Mouse (Mus musculus) heart, embryonic 15.5 days (tissue): ENCODE data around the gene Olfr1436. TPM values are rescaled to one million over a fixed set of nuclear protein-coding genes. Genes with fewer than 3 reads are reported as not detected.
"Not testable (repeated sequence)": the region's sequence is repeated elsewhere in the genome, so short reads cannot be mapped to it uniquely, and the experiment has no call there.

Experiments
- ATAC-seq: fragments of 200-750 bp; cut with Nextera tagmentation; replicated peaks from 2 replicates; pipeline ENCODE4 v1.8.0; 2017; ENCODE audit warnings: low read depth, moderate TSS enrichment; ENCODE audit not compliant: insufficient number of reproducible peaks, insufficient read depth, low FRiP score
- H3K27ac ChIP-seq: fragments of 300-500 bp; sonication (generic); 2 replicates; pipeline ENCODE4 v1.5.1; 2015; ENCODE audit warnings: mild to moderate bottlenecking, inconsistent platforms
- H3K27me3 ChIP-seq: fragments of 300-500 bp; sonication (generic); 2 replicates; pipeline ENCODE4 v1.6.1; 2015; ENCODE audit warnings: inconsistent platforms
- H3K36me3 ChIP-seq: fragments of 300-500 bp; sonication (generic); 2 replicates; pipeline ENCODE4 v1.6.1; 2015; ENCODE audit warnings: mild to moderate bottlenecking, inconsistent platforms
- H3K4me1 ChIP-seq: fragments of 300-500 bp; sonication (generic); replicated peaks from 2 replicates; pipeline ENCODE4 v1.6.1; 2015; ENCODE audit warnings: inconsistent platforms
- H3K4me2 ChIP-seq: fragments of 300-500 bp; sonication (generic); 2 replicates; pipeline ENCODE4 v1.6.1; 2015; ENCODE audit warnings: inconsistent platforms, mild to moderate bottlenecking, moderate library complexity
- H3K4me3 ChIP-seq: fragments of 300-500 bp; sonication (generic); 2 replicates; pipeline ENCODE4 v1.5.1; 2015; ENCODE audit warnings: mild to moderate bottlenecking, inconsistent platforms
- H3K9ac ChIP-seq: fragments of 300-500 bp; sonication (generic); 2 replicates; pipeline ENCODE4 v1.6.1; 2015; ENCODE audit warnings: mild to moderate bottlenecking, inconsistent platforms
- H3K9me3 ChIP-seq: fragments of 300-500 bp; sonication (generic); replicated peaks from 2 replicates; pipeline ENCODE4 v1.6.1; 2016; ENCODE audit warnings: inconsistent platforms
- WGBS: fragments of 180-500 bp; shearing (Covaris S2); methylation state at CpG from one replicate; pipeline ENCODE4 v1.1.7; 2015; ENCODE audit warnings: mixed read lengths; 5-methylcytosine and 5-hydroxymethylcytosine counted together
- polyA plus RNA-seq: library from polyadenylated mRNA; unstranded; fragments of >200 nt; fragmentation: Nextera tagmentation; extraction: Ambion mirVana; gene quantifications from 2 replicates; pipeline ENCODE4 v1.2.1, GENCODE M21; 2015

Gene Olfr1436
- not detected in 2 replicates for polyA plus RNA-seq

- H3K4me2 ChIP-seq, ATAC-seq, H3K36me3 ChIP-seq, H3K4me1 ChIP-seq, H3K9ac ChIP-seq, H3K4me3 ChIP-seq, H3K27me3 ChIP-seq, H3K27ac ChIP-seq, H3K9me3 ChIP-seq: not testable (repeated sequence)
- WGBS: 66% methylated on average over 1 of the region's 1 CpGs
Observed at GRCm38 (mm10) chr19:12299030-12299429, at the start of gene Olfr1436. Gene Olfr1436 (minus strand): TSS chr19:12299130.

DNA sequence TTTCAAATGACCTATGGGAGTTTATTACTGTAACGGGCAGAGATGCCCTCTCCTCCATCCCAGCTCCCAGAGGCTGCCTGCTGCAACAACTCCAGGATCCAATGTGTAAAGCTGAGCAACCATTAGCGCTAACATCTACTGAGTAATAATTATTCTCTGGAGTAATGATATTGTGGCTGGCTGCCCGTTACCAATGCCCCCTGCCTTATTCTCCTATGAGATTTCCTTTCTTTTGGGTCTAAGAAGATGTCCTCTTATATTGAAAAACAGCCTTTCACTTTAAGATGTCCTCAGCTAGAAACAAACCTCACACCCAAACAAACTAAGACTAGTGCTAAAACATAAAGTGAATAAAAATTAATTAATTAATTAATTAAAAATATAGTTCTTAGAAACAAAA lies 36.9 kb upstream of the Olfr1436 start, which contains the start of gene Olfr1438-ps1:
TSS of gene Olfr1438-ps1 (minus strand) at position 101 of the 400 bp plus-strand sequence.
- H3K9me3 ChIP-seq: no peaks in the 10 kb centered on the region
- no peak for ATAC-seq
- WGBS: 79% methylated on average over 3 of the region's 3 CpGs

DNA sequence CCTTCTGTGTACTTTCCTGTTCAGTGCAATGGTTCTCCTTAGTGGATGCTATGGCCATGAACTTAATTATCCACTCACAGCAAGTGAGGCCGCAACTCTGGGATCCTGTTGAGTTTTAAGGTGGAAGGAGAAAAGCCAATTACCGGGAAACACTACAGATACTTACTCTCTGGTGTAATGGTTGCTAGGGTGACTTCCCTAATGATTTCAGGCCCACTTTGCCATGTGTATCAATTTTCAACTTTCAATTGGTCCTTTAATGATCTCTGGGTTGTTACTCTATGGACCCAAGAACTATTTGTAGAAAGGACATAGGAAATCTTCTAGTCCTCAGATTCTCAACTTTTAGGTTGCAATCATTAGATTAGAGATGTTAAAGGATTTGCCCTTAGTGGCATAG lies 26.1 kb upstream of the Olfr1436 start, which contains the start of gene Olfr1437:
TSS of gene Olfr1437 (minus strand) at position 101 of the 400 bp plus-strand sequence.
- no peaks in the 10 kb centered on the region for H3K4me1 ChIP-seq
- no peak for ATAC-seq
- H3K27me3 ChIP-seq: no peaks in the 10 kb centered on the region
- no peak within 1 kb of the TSS for H3K27ac ChIP-seq
- H3K4me3 ChIP-seq: no peak within 1 kb of the TSS
- 77% methylated on average over 2 of the region's 2 CpGs for WGBS
- H3K36me3 ChIP-seq: no peaks in the 10 kb centered on the region
- H3K9ac ChIP-seq: no peak within 1 kb of the TSS
- no peaks in the 10 kb centered on the region for H3K9me3 ChIP-seq
- no peak within 1 kb of the TSS for H3K4me2 ChIP-seq

More for the DNA sequence above, 36.9 kb upstream of the Olfr1436 start, which contains the start of gene Olfr1438-ps1:
- no peak within 1 kb of the TSS for H3K9ac ChIP-seq
- no peak within 1 kb of the TSS for H3K4me3 ChIP-seq
- H3K27me3 ChIP-seq: no peaks in the 10 kb centered on the region
- no peak within 1 kb of the TSS for H3K27ac ChIP-seq
- no peak within 1 kb of the TSS for H3K4me2 ChIP-seq
- no peaks in the 10 kb centered on the region for H3K4me1 ChIP-seq
- no peaks in the 10 kb centered on the region for H3K36me3 ChIP-seq

DNA sequence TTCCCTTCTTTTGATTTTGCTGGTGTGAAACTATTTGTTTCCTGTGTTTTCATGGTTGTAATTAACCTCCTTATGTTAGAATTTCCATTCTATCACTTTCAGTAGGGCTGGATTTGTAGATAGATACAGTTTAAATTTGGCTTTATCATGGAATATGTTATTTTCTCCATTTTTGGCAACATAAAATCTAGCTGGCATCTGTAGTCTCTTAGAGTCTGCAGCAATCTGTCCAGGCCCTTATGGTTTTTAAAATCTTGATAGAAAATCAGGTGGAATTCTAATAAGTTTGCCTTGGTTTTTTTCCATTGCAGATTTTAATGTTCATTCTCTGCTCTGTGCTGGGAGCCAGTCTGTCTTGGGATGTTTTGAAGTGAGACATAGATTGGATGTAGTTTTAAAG lies 6.0 kb downstream of the Olfr1436 start:
- no peaks in the 10 kb centered on the region for H3K36me3 ChIP-seq
- H3K27ac ChIP-seq: no peak overlapping the region
- H3K4me1 ChIP-seq: no peaks in the 10 kb centered on the region
- no peak overlapping the region for H3K4me3 ChIP-seq
- no peak overlapping the region for H3K4me2 ChIP-seq
- no peaks in the 10 kb centered on the region for H3K27me3 ChIP-seq
- no peak overlapping the region for H3K9ac ChIP-seq
- no peaks in the 10 kb centered on the region for H3K9me3 ChIP-seq
- ATAC-seq: no peak

- Histone ChIP-seq H3K4me1 (no peaks in the 10 kb centered on the region), H3K4me3 (no peak within 1 kb of the TSS), H3K27me3 (no peaks in the 10 kb centered on the region), H3K27ac (no peak within 1 kb of the TSS), H3K36me3 (no peaks in the 10 kb centered on the region), H3K9me3 (no peaks in the 10 kb centered on the region), H3K4me2 (no peak within 1 kb of the TSS), H3K9ac (no peak within 1 kb of the TSS)
- ATAC-seq: no peak
- WGBS: 61% methylated on average over 2 of the region's 2 CpGs
Observed at GRCm38 (mm10) chr19:12279554-12279953, 19.4 kb downstream of the Olfr1436 start, which contains the start of gene Olfr1434. Gene Olfr1434 (plus strand): TSS chr19:12279854.

- H3K27me3 ChIP-seq: no peaks in the 10 kb centered on the region
- no peak within 1 kb of the TSS for H3K27ac ChIP-seq
- no peaks in the 10 kb centered on the region for H3K9me3 ChIP-seq
- H3K4me2 ChIP-seq: no peak within 1 kb of the TSS
- WGBS: 53% methylated on average over 1 of the region's 1 CpGs
- H3K9ac ChIP-seq: no peak within 1 kb of the TSS
- H3K4me1 ChIP-seq: no peaks in the 10 kb centered on the region
- no peak for ATAC-seq
- H3K4me3 ChIP-seq: no peak within 1 kb of the TSS
- no peaks in the 10 kb centered on the region for H3K36me3 ChIP-seq
Observed at GRCm38 (mm10) chr19:12260732-12261131, 38.2 kb downstream of the Olfr1436 start, which contains the start of gene Olfr235. Gene Olfr235 (plus strand): TSS chr19:12261032.

Other genes with a start within 250 kb of the Olfr1436 start
- not detected in 2 replicates for gene Olfr1424, start 236.4 kb downstream of the Olfr1436 start, polyA plus RNA-seq
- gene Olfr1425, start 221.4 kb downstream of the Olfr1436 start, polyA plus RNA-seq: not detected in 2 replicates
- not detected in 2 replicates for gene Olfr1426, start 207.1 kb downstream of the Olfr1436 start, polyA plus RNA-seq
- not detected in 2 replicates for gene Olfr1427, start 195.8 kb downstream of the Olfr1436 start, polyA plus RNA-seq
- gene Olfr1428, start 183.2 kb downstream of the Olfr1436 start, polyA plus RNA-seq: not detected in 2 replicates
- gene Olfr76, start 175.9 kb downstream of the Olfr1436 start, polyA plus RNA-seq: not detected in 2 replicates
- not detected in 2 replicates for gene Olfr1555-ps1, start 129.0 kb downstream of the Olfr1436 start, polyA plus RNA-seq
- gene Olfr1431, start 98.5 kb downstream of the Olfr1436 start, polyA plus RNA-seq: not detected in 2 replicates
- not detected in 2 replicates for gene Olfr1432, start 66.5 kb downstream of the Olfr1436 start, polyA plus RNA-seq
- not detected in 2 replicates for gene Olfr262, start 57.5 kb downstream of the Olfr1436 start, polyA plus RNA-seq
- not detected in 2 replicates for gene Olfr235, start 38.1 kb downstream of the Olfr1436 start, polyA plus RNA-seq
- gene Olfr1434, start 19.3 kb downstream of the Olfr1436 start, polyA plus RNA-seq: not detected in 2 replicates
- not detected in 2 replicates for gene Olfr1437, start 26.0 kb upstream of the Olfr1436 start, polyA plus RNA-seq
- gene Olfr1438-ps1, start 36.8 kb upstream of the Olfr1436 start, polyA plus RNA-seq: not detected in 2 replicates
- not detected in 2 replicates for gene Olfr1440, start 88.1 kb upstream of the Olfr1436 start, polyA plus RNA-seq
- not detected in 2 replicates for gene Olfr1441, start 118.3 kb upstream of the Olfr1436 start, polyA plus RNA-seq
- gene Pfpl, start 128.8 kb upstream of the Olfr1436 start, polyA plus RNA-seq: not detected in 2 replicates
- 0.54 and 0.72 TPM in 2 replicates for gene Mpeg1, start 161.6 kb upstream of the Olfr1436 start, polyA plus RNA-seq
- gene Dtx4, start 202.3 kb upstream of the Olfr1436 start, polyA plus RNA-seq: 2.5 and 4.5 TPM in 2 replicates
- 16.6 and 17.3 TPM in 2 replicates for gene Fam111a, start 246.6 kb upstream of the Olfr1436 start, polyA plus RNA-seq